Mouse (Mus musculus) testis, adult 2 months (tissue): Measurements from ENCODE around the gene Emc8. TPM values are rescaled to one million over a fixed set of nuclear protein-coding genes. Genes with fewer than 3 reads are reported as not detected.

Experiments
- H3K27ac ChIP-seq: fragments of 200-500 bp; 2 replicates; pipeline ENCODE4 v1.5.1; 2012; ENCODE audit warnings: low read depth, low read length; ENCODE audit not compliant: control insufficient read depth, insufficient read depth
- H3K27me3 ChIP-seq: fragments of 200-500 bp; 2 replicates; pipeline ENCODE4 v1.6.1; 2012; ENCODE audit warnings: mild to moderate bottlenecking, low read length, moderate library complexity; ENCODE audit not compliant: control insufficient read depth, insufficient read depth
- H3K36me3 ChIP-seq: fragments of 200-500 bp; 2 replicates; pipeline ENCODE4 v1.6.1; 2012; ENCODE audit warnings: mild to moderate bottlenecking, low read length; ENCODE audit not compliant: control insufficient read depth, insufficient read depth
- H3K4me1 ChIP-seq: fragments of 200-500 bp; 2 replicates; pipeline ENCODE4 v1.6.1; 2012; ENCODE audit warnings: low read length; ENCODE audit not compliant: control insufficient read depth, insufficient read depth
- H3K4me3 ChIP-seq: fragments of 200-500 bp; 2 replicates; pipeline ENCODE4 v1.5.1; 2012; ENCODE audit warnings: low read depth, mild to moderate bottlenecking, low read length, moderate library complexity, mixed read lengths; ENCODE audit not compliant: control insufficient read depth
- CTCF ChIP-seq: fragments of 200-500 bp; IDR thresholded peaks from 2 replicates; pipeline ENCODE4 v1.5.1; 2012; ENCODE audit warnings: low read depth, mild to moderate bottlenecking, inconsistent platforms, low read length, moderate library complexity; ENCODE audit not compliant: control insufficient read depth, insufficient read depth, insufficient replicate concordance
- POLR2A ChIP-seq: fragments of 200-500 bp; IDR thresholded peaks from 2 replicates; pipeline ENCODE4 v1.6.1; 2012; ENCODE audit warnings: low read depth, mild to moderate bottlenecking, inconsistent platforms, low read length, moderate library complexity; ENCODE audit not compliant: control insufficient read depth
- polyA plus RNA-seq: library from polyadenylated mRNA; depleted of rRNA; stranded (reverse); fragments of >200 nt; gene quantifications from 2 replicates; pipeline ENCODE4 v1.2.3, GENCODE M21; 2012

The Emc8 gene
- polyA plus RNA-seq, 1 experiment, result 29.4 TPM

GRCm38 (mm10) chr8:120701758-120702465 lies 33.5 kb upstream of the Emc8 start:
- H3K36me3 ChIP-seq, result no peaks in the 10 kb centered on the region
- no peak for TF ChIP-seq CTCF
- TF ChIP-seq POLR2A, result no peak
- H3K4me3 ChIP-seq, result peak overlapping the region; percentile 0; the same call in 1 of the 2 replicates
- H3K27ac ChIP-seq, result no peak overlapping the region
- H3K27me3 ChIP-seq, result no peaks in the 10 kb centered on the region
- H3K4me1 ChIP-seq, result peaks cover 3% of the 10 kb centered on the region; the same call in 1 of the 2 replicates

GRCm38 (mm10) chr8:120700053-120700452 lies 31.7 kb upstream of the Emc8 start:
- Histone ChIP-seq H3K4me1 (peaks cover under 1% of the 10 kb centered on the region; the same call in 1 of the 2 replicates), H3K27ac (no peak overlapping the region), H3K4me3 (no peak overlapping the region), H3K27me3 (no peaks in the 10 kb centered on the region), H3K36me3 (no peaks in the 10 kb centered on the region)
- TF ChIP-seq CTCF (no peak), POLR2A (no peak)

- Histone ChIP-seq H3K27ac (no peak overlapping the region), H3K27me3 (no peaks in the 10 kb centered on the region), H3K36me3 (no peaks in the 10 kb centered on the region), H3K4me3 (no peak overlapping the region), H3K4me1 (no peaks in the 10 kb centered on the region; the same call in 1 of the 2 replicates)
- TF ChIP-seq CTCF, result no peak
- no peak for TF ChIP-seq POLR2A
These were observed 31.2 kb upstream of the Emc8 start for GRCm38 (mm10) chr8:120699565-120699964.

- Histone ChIP-seq H3K27ac (no peak overlapping the region), H3K4me3 (no peak overlapping the region), H3K27me3 (no peaks in the 10 kb centered on the region), H3K36me3 (no peaks in the 10 kb centered on the region), H3K4me1 (peaks cover under 1% of the 10 kb centered on the region)
- TF ChIP-seq CTCF (no peak), POLR2A (no peak)
These were observed 30.7 kb upstream of the Emc8 start for GRCm38 (mm10) chr8:120699079-120699478.

- Histone ChIP-seq H3K36me3 (no peaks in the 10 kb centered on the region), H3K27me3 (no peaks in the 10 kb centered on the region), H3K4me3 (no peak overlapping the region), H3K4me1 (peaks cover 5% of the 10 kb centered on the region), H3K27ac (no peak overlapping the region)
- no peak for TF ChIP-seq POLR2A
- TF ChIP-seq CTCF, result no peak
These were observed 30.1 kb upstream of the Emc8 start for GRCm38 (mm10) chr8:120698426-120698825.

- Histone ChIP-seq H3K27me3 (no peaks in the 10 kb centered on the region), H3K4me1 (peaks cover 5% of the 10 kb centered on the region), H3K4me3 (no peak overlapping the region), H3K27ac (no peak overlapping the region), H3K36me3 (no peaks in the 10 kb centered on the region)
- peak; percentile 55; the same call in 1 of the 2 replicates for TF ChIP-seq CTCF
- TF ChIP-seq POLR2A, result no peak
These were observed 29.6 kb upstream of the Emc8 start for GRCm38 (mm10) chr8:120697979-120698272.

- Histone ChIP-seq H3K4me1 (peaks cover 5% of the 10 kb centered on the region), H3K27ac (no peak overlapping the region), H3K36me3 (no peaks in the 10 kb centered on the region), H3K27me3 (no peaks in the 10 kb centered on the region), H3K4me3 (no peak overlapping the region)
- no peak for TF ChIP-seq POLR2A
- no peak for TF ChIP-seq CTCF
These were observed 29.0 kb upstream of the Emc8 start for GRCm38 (mm10) chr8:120697154-120697978.
